Mouse (Mus musculus) embryonic facial prominence, embryonic 11.5 days (tissue): ENCODE measurements around the gene Nxpe3. TPM values are rescaled to one million over a fixed set of nuclear protein-coding genes. Genes with fewer than 3 reads are reported as not detected.

Experiments
- ATAC-seq: fragments of 200-750 bp; cut with Nextera tagmentation; replicated peaks from 2 replicates; pipeline ENCODE4 v1.8.0; 2017; ENCODE audit warnings: low read depth; ENCODE audit not compliant: insufficient number of reproducible peaks, low FRiP score, low TSS enrichment
- DNase-seq: peaks from one replicate; pipeline ENCODE4 v3.0.0-alpha.2; 2015; ENCODE audit warnings: low spot score
- H3K27ac ChIP-seq: fragments of 300-500 bp; sonication (generic); replicated peaks from 2 replicates; pipeline ENCODE4 v1.5.1; 2014; ENCODE audit warnings: mild to moderate bottlenecking, low read depth, low read length, control low read depth
- H3K27me3 ChIP-seq: fragments of 300-500 bp; sonication (generic); 2 replicates; pipeline ENCODE4 v1.6.1; 2014; ENCODE audit warnings: mild to moderate bottlenecking, low read length, moderate library complexity, mixed read lengths; ENCODE audit not compliant: control insufficient read depth, insufficient read depth
- H3K36me3 ChIP-seq: fragments of 300-500 bp; sonication (generic); replicated peaks from 2 replicates; pipeline ENCODE4 v1.6.1; 2014; ENCODE audit warnings: low read depth, mild to moderate bottlenecking, low read length, moderate library complexity, mixed read lengths; ENCODE audit not compliant: control insufficient read depth, insufficient read depth
- H3K4me1 ChIP-seq: fragments of 300-500 bp; sonication (generic); 2 replicates; pipeline ENCODE4 v1.6.1; 2014; ENCODE audit warnings: low read length, mixed read lengths; ENCODE audit not compliant: control insufficient read depth, insufficient read depth
- H3K4me2 ChIP-seq: fragments of 300-500 bp; sonication (generic); 2 replicates; pipeline ENCODE4 v1.6.1; 2014; ENCODE audit warnings: low read depth, mild to moderate bottlenecking, control low read depth, low read length, moderate library complexity
- H3K4me3 ChIP-seq: fragments of 300-500 bp; sonication (generic); 2 replicates; pipeline ENCODE4 v1.5.1; 2014; ENCODE audit warnings: low read depth, low read length, control low read depth
- H3K9ac ChIP-seq: fragments of 300-500 bp; sonication (generic); replicated peaks from 2 replicates; pipeline ENCODE4 v1.6.1; 2014; ENCODE audit warnings: mild to moderate bottlenecking, control low read depth, low read length
- H3K9me3 ChIP-seq: fragments of 300-500 bp; sonication (generic); replicated peaks from 2 replicates; pipeline ENCODE4 v1.6.1; 2016; ENCODE audit warnings: mild to moderate bottlenecking, low read length, inconsistent platforms, mixed read lengths; ENCODE audit not compliant: control insufficient read depth
- WGBS: fragments of 180-500 bp; shearing (Covaris S2); extraction: QIAGEN DNeasy Blood & Tissue Kit; methylation state at CpG from one replicate; pipeline ENCODE4 v1.1.7; 2014; 5-methylcytosine and 5-hydroxymethylcytosine counted together
- polyA plus RNA-seq: library from polyadenylated mRNA; unstranded; fragments of >200 nt; fragmentation: Nextera tagmentation; extraction: Ambion mirVana; gene quantifications from 2 replicates; pipeline ENCODE4 v1.2.1, GENCODE M21; 2014

The Nxpe3 gene
- 1.2 and 1.3 TPM in 2 replicates for polyA plus RNA-seq

- Histone ChIP-seq H3K36me3 (no peaks in the 10 kb centered on the region), H3K27me3 (no peaks in the 10 kb centered on the region), H3K9me3 (no peaks in the 10 kb centered on the region), H3K4me1 (no peaks in the 10 kb centered on the region), H3K9ac (peak within 1 kb of the TSS; percentile 70), H3K4me2 (peak within 1 kb of the TSS; percentile 86), H3K27ac (0 out of 2 replicates have a peak within 1 kb of the TSS, but pooled peaks have one; percentile 28), H3K4me3 (peak within 1 kb of the TSS; percentile 62)
- ATAC-seq (peak; percentile 96), DNase-seq (peak; percentile 89)
- 0% methylated on average over 64 of the region's 74 CpGs for WGBS
Measured at GRCm38 (mm10) chr16:55894893-55895650, at the start of gene Nxpe3. TSS of gene Nxpe3 (minus strand) at chr16:55895285.

DNA sequence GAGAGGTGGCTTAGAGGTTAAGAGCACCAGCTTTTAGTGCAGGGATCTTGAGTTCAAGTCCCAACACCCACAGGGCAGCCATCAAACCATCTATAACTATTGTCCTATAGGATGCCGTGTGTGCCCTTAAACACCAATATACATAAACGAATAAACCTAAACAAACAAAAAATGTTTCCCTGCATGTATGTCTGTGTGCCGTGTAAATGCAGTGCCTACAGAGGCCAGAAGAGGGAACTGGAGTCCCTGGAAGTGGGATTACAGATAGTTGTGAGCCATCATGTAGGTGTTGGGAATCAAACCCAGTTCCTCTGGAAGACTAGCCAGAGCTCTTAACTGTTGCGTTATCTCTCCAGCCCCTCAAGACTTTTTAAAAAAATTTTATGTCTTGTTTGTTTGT is 45.7 kb upstream of the Nxpe3 start:
- Histone ChIP-seq H3K27me3 (no peaks in the 10 kb centered on the region), H3K4me3 (no peak overlapping the region), H3K4me2 (no peak overlapping the region), H3K27ac (no peak overlapping the region), H3K9me3 (no peaks in the 10 kb centered on the region), H3K36me3 (no peaks in the 10 kb centered on the region), H3K4me1 (no peaks in the 10 kb centered on the region), H3K9ac (no peak overlapping the region)
- DNase-seq (no peak), ATAC-seq (no peak)
- 88% methylated on average over 4 of the region's 4 CpGs for WGBS

DNA sequence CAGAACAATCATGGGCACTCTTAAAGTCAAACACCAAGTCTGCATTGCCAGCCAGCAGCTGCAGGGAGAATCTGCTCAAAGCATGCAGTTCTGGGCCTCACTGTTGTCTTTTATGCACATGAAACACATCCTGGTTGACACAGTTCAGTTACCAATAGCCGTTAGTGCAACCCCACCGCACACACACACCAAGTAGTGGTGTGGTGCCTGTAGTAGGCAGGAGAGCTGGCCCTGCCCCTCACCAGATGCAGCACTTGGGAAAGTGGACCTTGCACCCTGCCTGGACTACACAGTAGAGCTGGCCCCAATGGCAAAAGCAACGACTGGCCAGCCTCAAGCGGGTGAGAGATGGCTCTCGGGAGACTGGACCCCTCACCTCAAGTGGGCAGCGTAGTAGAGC is 44.6 kb upstream of the Nxpe3 start:
- Histone ChIP-seq H3K27ac (no peak overlapping the region), H3K4me1 (no peaks in the 10 kb centered on the region), H3K27me3 (no peaks in the 10 kb centered on the region), H3K4me3 (no peak overlapping the region), H3K9ac (no peak overlapping the region), H3K4me2 (no peak overlapping the region), H3K36me3 (no peaks in the 10 kb centered on the region), H3K9me3 (no peaks in the 10 kb centered on the region)
- ATAC-seq: no peak
- DNase-seq: no peak
- 79% methylated on average over 6 of the region's 6 CpGs for WGBS

DNA sequence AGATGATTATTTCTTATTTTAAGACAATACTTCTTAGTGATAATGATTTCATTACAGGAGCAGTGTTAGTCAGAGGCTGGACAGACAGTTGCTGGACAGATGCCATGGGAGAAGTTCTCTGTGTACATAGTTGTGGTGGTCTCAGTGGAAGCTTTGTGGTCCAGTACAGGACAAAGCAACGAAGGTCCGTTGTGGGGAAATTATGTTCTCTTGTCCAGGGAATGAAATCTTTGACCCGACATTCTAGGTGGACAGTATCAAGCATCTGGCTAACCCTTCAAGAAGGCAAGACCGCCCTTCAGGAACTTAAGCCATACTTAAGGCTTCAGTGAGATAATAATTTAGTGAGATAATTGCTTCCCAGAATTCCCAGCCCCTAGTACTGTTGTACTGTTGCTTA is 43.7 kb upstream of the Nxpe3 start:
- Histone ChIP-seq H3K27me3 (no peaks in the 10 kb centered on the region), H3K9me3 (no peaks in the 10 kb centered on the region), H3K27ac (no peak overlapping the region), H3K4me1 (no peaks in the 10 kb centered on the region), H3K36me3 (no peaks in the 10 kb centered on the region), H3K9ac (no peak overlapping the region), H3K4me3 (no peak overlapping the region), H3K4me2 (no peak overlapping the region)
- DNase-seq: no peak
- WGBS: 88% methylated on average over 4 of the region's 4 CpGs
- ATAC-seq: no peak

- DNase-seq (peak; percentile 94), ATAC-seq (peak; percentile 99)
- peak within 1 kb of the TSS; percentile 68 for H3K4me2 ChIP-seq
- H3K4me3 ChIP-seq: peak within 1 kb of the TSS; percentile 49
- WGBS: under 1% methylated on average over 24 of the region's 24 CpGs
- no peaks in the 10 kb centered on the region for H3K27me3 ChIP-seq
- H3K9ac ChIP-seq: peak within 1 kb of the TSS; percentile 76
- no peaks in the 10 kb centered on the region for H3K9me3 ChIP-seq
- H3K27ac ChIP-seq: peak within 1 kb of the TSS; percentile 31; the same call in 1 of the 2 replicates
- H3K4me1 ChIP-seq: no peaks in the 10 kb centered on the region
- H3K36me3 ChIP-seq: no peaks in the 10 kb centered on the region
Measured at GRCm38 (mm10) chr16:55934453-55935037, 39.5 kb upstream of the Nxpe3 start, which contains the start of gene Cep97. TSS of gene Cep97 (minus strand) at chr16:55934855.

DNA sequence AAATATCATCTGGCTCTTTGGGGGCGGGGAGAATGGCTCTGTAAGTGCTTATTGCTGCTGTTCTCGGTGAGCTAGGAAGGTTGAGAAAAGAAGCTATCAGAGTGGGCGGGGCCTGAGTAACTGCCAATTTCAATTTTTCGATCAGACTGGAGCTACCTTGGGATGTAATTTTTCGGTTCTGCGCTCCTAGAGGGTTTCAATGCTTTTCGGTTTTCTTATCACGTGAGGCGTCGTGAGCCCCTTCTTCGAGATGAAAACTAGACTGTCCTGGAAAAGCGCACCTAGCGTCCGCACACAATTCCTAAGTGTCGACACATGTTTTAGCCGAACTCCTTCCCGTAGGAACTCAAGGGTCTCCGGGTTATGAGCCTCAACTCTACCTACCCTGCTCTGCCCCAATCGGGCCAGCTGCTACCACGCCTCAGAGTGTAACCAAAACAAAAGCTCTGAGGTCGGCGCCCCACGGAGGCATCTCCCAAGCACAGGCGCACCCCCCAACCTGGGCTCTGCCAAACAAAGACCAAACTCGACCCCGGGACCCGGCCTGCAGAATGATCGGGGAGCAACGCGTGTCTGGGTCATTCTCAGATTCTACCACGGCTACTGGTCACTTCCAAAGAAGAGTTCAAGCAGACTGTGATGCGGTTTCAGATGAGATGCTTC is 38.7 kb upstream of the Nxpe3 start:
- Histone ChIP-seq H3K36me3 (no peaks in the 10 kb centered on the region), H3K4me2 (peak overlapping the region; percentile 68), H3K9ac (peak overlapping the region; percentile 76), H3K27ac (peak overlapping the region; percentile 31; the same call in 1 of the 2 replicates), H3K4me3 (peak overlapping the region; percentile 49), H3K4me1 (no peaks in the 10 kb centered on the region), H3K9me3 (no peaks in the 10 kb centered on the region), H3K27me3 (no peaks in the 10 kb centered on the region)
- ATAC-seq (peak; percentile 54), DNase-seq (peak; percentile 60)
- WGBS: 1% methylated on average over 32 of the region's 32 CpGs

DNA sequence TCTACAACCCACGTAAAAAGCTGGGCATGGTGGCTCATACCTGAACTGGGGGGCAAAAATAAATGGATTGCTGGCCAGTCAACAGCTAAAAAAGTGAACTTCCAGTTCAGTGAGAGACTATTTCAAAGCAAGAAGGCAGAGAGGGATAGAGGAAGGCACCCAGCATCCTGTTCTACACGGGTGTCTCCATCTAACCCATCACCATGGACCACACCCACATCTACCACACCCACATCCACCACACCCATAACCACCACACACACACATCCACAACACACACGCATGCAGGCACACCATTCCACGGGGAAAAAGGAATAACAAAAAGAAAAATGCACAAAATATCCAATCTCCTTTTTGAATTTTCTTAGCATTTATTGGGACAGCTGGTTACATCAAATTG is 28.9 kb upstream of the Nxpe3 start:
- 88% methylated on average over 4 of the region's 4 CpGs for WGBS
- Histone ChIP-seq H3K36me3 (no peaks in the 10 kb centered on the region; the same call in none of the 2 replicates), H3K4me2 (no peak overlapping the region), H3K4me1 (no peaks in the 10 kb centered on the region), H3K9ac (no peak overlapping the region), H3K4me3 (no peak overlapping the region), H3K27me3 (no peaks in the 10 kb centered on the region), H3K27ac (no peak overlapping the region), H3K9me3 (no peaks in the 10 kb centered on the region)
- DNase-seq (no peak), ATAC-seq (no peak)

GRCm38 (mm10) chr16:55922079-55922478 is 27.0 kb upstream of the Nxpe3 start:
- H3K36me3 ChIP-seq: no peaks in the 10 kb centered on the region; the same call in none of the 2 replicates
- no peak overlapping the region for H3K4me2 ChIP-seq

More at GRCm38 (mm10) chr16:55922079-55922478, 27.0 kb upstream of the Nxpe3 start:
- Histone ChIP-seq H3K4me3 (no peak overlapping the region), H3K27me3 (no peaks in the 10 kb centered on the region), H3K4me1 (no peaks in the 10 kb centered on the region), H3K27ac (no peak overlapping the region), H3K9me3 (no peaks in the 10 kb centered on the region), H3K9ac (no peak overlapping the region)
- DNase-seq (no peak), ATAC-seq (no peak)
- WGBS: 88% methylated on average over 10 of the region's 10 CpGs
